14 mouse cellular contexts compared by ENCODE assay signal in genomic region chr12:77216511-77217192, GRCm38 (mm10). TPM values are rescaled to one million over a fixed set of nuclear protein-coding genes. Genes with fewer than 3 reads are reported as not detected.
DNase-seq lines count a peak whose midpoint lies in the region; ATAC-seq and TF ChIP-seq lines count a peak whose summit lies in the region.
"Had no signal": no experiment of that assay in that cellular context is flagged by ENCODE, and none has a peak within 500 bp of the region (broad histone marks: within the 10 kb centered on the region; RNA-seq: fewer than 3 reads in every experiment).

No protein-coding gene starts in this region.

- TF ChIP-seq CTCF in heart, adult 2 months (IDR thresholded peaks at IDR 0.05): no peak
- no peak for TF ChIP-seq CTCF in CH12.LX (conservative IDR thresholded peaks at IDR 0.05 in 1 of 2, IDR thresholded peaks at IDR 0.05 in 1 of 2; ENCODE audit: low read depth in 2 of 2, low read length in 2 of 2)

- H3K79me2 ChIP-seq in heart, adult 2 months (replicated peaks; ENCODE audit: control insufficient read depth, insufficient read depth, low read length): no peaks in the 10 kb centered on the region
- no peaks in the 10 kb centered on the region for H3K79me2 ChIP-seq in CH12.LX (replicated peaks; ENCODE audit: control insufficient read depth, extremely low read depth, insufficient read depth, poor library complexity, severe bottlenecking)

- in situ Hi-C loops in CH12.LX (cut with MboI; ENCODE audit: low pct_ligation_motif_present, low pct_unique_long_range_greater_than_20kb, low sequenced_read_pairs): no loop called here

- ATAC-seq in heart, embryonic 13.5 days (ENCODE audit: extremely low read depth, insufficient number of reproducible peaks, low FRiP score, low TSS enrichment): no peak
- ATAC-seq in monocyte, adult 5-6 weeks (replicated peaks; ENCODE audit: insufficient number of reproducible peaks, low FRiP score, low TSS enrichment, poor library complexity, severe bottlenecking): no peak
- ATAC-seq: intestine, embryonic 15.5 days had no signal

- TF ChIP-seq EP300 in heart, adult 2 months (IDR thresholded peaks at IDR 0.05; ENCODE audit: insufficient read depth, low read depth, low read length): no peak
- no peak for TF ChIP-seq EP300 in CH12.LX (IDR thresholded peaks at IDR 0.05; ENCODE audit: low read length)

- no peaks in the 10 kb centered on the region for H3K27me3 ChIP-seq in heart, embryonic 13.5 days (replicated peaks)
- H3K27me3 ChIP-seq in heart, adult 2 months (ENCODE audit: control insufficient read depth, insufficient read depth, low read length): no peaks in the 10 kb centered on the region
- no peaks in the 10 kb centered on the region for H3K27me3 ChIP-seq in CH12.LX (replicated peaks)
- H3K27me3 ChIP-seq: embryonic facial prominence, embryonic 12.5 days; intestine, embryonic 15.5 days; neural tube, embryonic 15.5 days had no signal

- H3K4me2 ChIP-seq in heart, embryonic 13.5 days: peak overlapping the region; percentile 59
- peak overlapping the region; percentile 83 for H3K4me2 ChIP-seq in CH12.LX (ENCODE audit: insufficient read depth, low read depth, poor library complexity, severe bottlenecking)
- H3K4me2 ChIP-seq: embryonic facial prominence, embryonic 12.5 days; intestine, embryonic 15.5 days; neural tube, embryonic 15.5 days had no signal

- no peak for TF ChIP-seq POLR2A in heart, adult 2 months (IDR thresholded peaks at IDR 0.05; ENCODE audit: insufficient read depth, low read depth, low read length)
- no peak for TF ChIP-seq POLR2A in CH12.LX (IDR thresholded peaks at IDR 0.05; ENCODE audit: low read depth, low read length)

- 37% methylated on average over 11 of the region's 11 CpGs for WGBS in heart, embryonic 13.5 days
- WGBS in heart, adult 2 months: 26% methylated on average over 11 of the region's 11 CpGs

- H3K4me1 ChIP-seq in heart, embryonic 13.5 days: peaks cover 8% of the 10 kb centered on the region
- no peaks in the 10 kb centered on the region; the same call in 1 of the 2 replicates for H3K4me1 ChIP-seq in heart, adult 2 months (ENCODE audit: control insufficient read depth, insufficient read depth, low read length)
- no peaks in the 10 kb centered on the region for H3K4me1 ChIP-seq in CH12.LX (ENCODE audit: control insufficient read depth in 1 of 2, insufficient read depth in 2 of 2)
- H3K4me1 ChIP-seq: embryonic facial prominence, embryonic 12.5 days; intestine, embryonic 15.5 days; neural tube, embryonic 15.5 days had no signal

- TF ChIP-seq RAD21 in CH12.LX (IDR thresholded peaks at IDR 0.05; ENCODE audit: low read depth, low read length): no peak

- H3K9me3 ChIP-seq in heart, embryonic 13.5 days: no peaks in the 10 kb centered on the region
- H3K9me3 ChIP-seq in CH12.LX (replicated peaks; ENCODE audit: low read length): no peaks in the 10 kb centered on the region
- H3K9me3 ChIP-seq: embryonic facial prominence, embryonic 12.5 days; intestine, embryonic 15.5 days; neural tube, embryonic 15.5 days had no signal

- DNase-seq in heart, adult 2 months: no peak
- DNase-seq in CH12.LX (ENCODE audit: extremely low read depth): no peak
- DNase-seq in c-Kit-positive CD71-positive TER-119-positive erythroid progenitor cells, embryonic 14.5 days (ENCODE audit: low spot score): peak; percentile 40
- DNase-seq in lung, postnatal 14 days: peak; percentile 7
- DNase-seq in T-cell, adult 2 months (ENCODE audit: low spot score): no peak
- DNase-seq in kidney, postnatal 14 days: no peak
- DNase-seq: cerebellum, adult 18-20 months; thymus, postnatal 36 days had no signal

- no peaks in the 10 kb centered on the region for H3K36me3 ChIP-seq in heart, embryonic 13.5 days
- no peaks in the 10 kb centered on the region for H3K36me3 ChIP-seq in heart, adult 2 months (ENCODE audit: control insufficient read depth, insufficient read depth, low read length)
- no peaks in the 10 kb centered on the region for H3K36me3 ChIP-seq in CH12.LX (replicated peaks in 1 of 2; ENCODE audit: control insufficient read depth in 1 of 2, insufficient read depth in 1 of 2, low read length in 1 of 2)
- H3K36me3 ChIP-seq: embryonic facial prominence, embryonic 12.5 days; intestine, embryonic 15.5 days; neural tube, embryonic 15.5 days had no signal

- dilution Hi-C loops in CH12.LX (cut with MboI; ENCODE audit: extremely low pct_ligation_motif_present, extremely low pct_unique_long_range_greater_than_20kb, low sequenced_read_pairs): no loop called here

- intact Hi-C loops in heart, adult 2 months (cut with DNase I): no loop called here

- H3K4me3 ChIP-seq in heart, embryonic 13.5 days: peak overlapping the region; percentile 24; the same call in 1 of the 2 replicates
- H3K4me3 ChIP-seq in heart, adult 2 months: no peak overlapping the region
- H3K4me3 ChIP-seq in CH12.LX (replicated peaks in 1 of 3; ENCODE audit: low read depth in 2 of 3, low read length in 2 of 3, poor library complexity in 1 of 3): no peak overlapping the region
- H3K4me3 ChIP-seq: embryonic facial prominence, embryonic 12.5 days; intestine, embryonic 15.5 days; neural tube, embryonic 15.5 days had no signal

- H3K9ac ChIP-seq in heart, embryonic 13.5 days: no peak overlapping the region
- no peak overlapping the region for H3K9ac ChIP-seq in heart, adult 2 months (ENCODE audit: low read depth, low read length)
- H3K9ac ChIP-seq in CH12.LX (ENCODE audit: insufficient read depth, low read depth): no peak overlapping the region
- H3K9ac ChIP-seq: embryonic facial prominence, embryonic 12.5 days; intestine, embryonic 15.5 days; neural tube, embryonic 15.5 days had no signal

- no peak overlapping the region for H3K27ac ChIP-seq in heart, embryonic 13.5 days (replicated peaks)
- H3K27ac ChIP-seq in heart, adult 2 months: no peak overlapping the region
- no peak overlapping the region for H3K27ac ChIP-seq in CH12.LX (ENCODE audit: insufficient read depth, low read depth)
- H3K27ac ChIP-seq: embryonic facial prominence, embryonic 12.5 days; intestine, embryonic 15.5 days; macrophage; neural tube, embryonic 15.5 days had no signal

TF ChIP-seq in CH12.LX, 34 proteins besides CTCF, POLR2A, EP300 and RAD21:
- TF ChIP-seq USF1 (IDR thresholded peaks at IDR 0.05; ENCODE audit: low read depth, low read length): peak; percentile 70
- peak; percentile 77 for TF ChIP-seq USF2 (conservative IDR thresholded peaks at IDR 0.05; ENCODE audit: low read depth, low read length)
- TF ChIP-seq ZC3H11A (IDR thresholded peaks at IDR 0.05; ENCODE audit: low read depth, low read length): no peak
- peak; percentile 78 for TF ChIP-seq BHLHE40 (IDR thresholded peaks at IDR 0.05; ENCODE audit: low read depth, low read length)
- TF ChIP-seq RCOR1 (conservative IDR thresholded peaks at IDR 0.05; ENCODE audit: low read depth, low read length): no peak
- TF ChIP-seq MAX (IDR thresholded peaks at IDR 0.05; ENCODE audit: low read length): peak; percentile 47; the same call in 1 of the 2 replicates

RNA-seq across cellular contexts. Expression of gene Fut8, which starts 21.3 kb away (rescaled TPM):
- 13.5 and 16.6 TPM in 2 replicates for polyA plus RNA-seq in heart, embryonic 13.5 days (2015; fragmentation: Nextera tagmentation; extraction: Ambion mirVana)
- total RNA-seq in heart, adult 2 months (2021): 10 to 100 TPM; 14.3 to 18.8 TPM
- 7.3 and 8.6 TPM in 2 replicates for polyA plus RNA-seq in heart, adult 2 months (2012; rRNA removed)
- total RNA-seq in CH12.LX (2012; rRNA removed) (40.2 and 60.6 TPM in 2 replicates), CH12.LX (2014; rRNA removed) (124 TPM in 2 replicates)
- polyA plus RNA-seq in CH12.LX (2012; ENCODE audit: insufficient read length, low read depth): 75.4 and 86.0 TPM in 2 replicates
- total RNA-seq in monocyte, adult 5-6 weeks (2017): 41.2 to 45.0 TPM (median 43.4 TPM) in 3 replicates

Comparison
In these comparisons a context has a peak if more than half of its experiments do, and no peak if none do; other contexts are left out.
1. DNase-seq: peak in c-Kit-positive CD71-positive TER-119-positive erythroid progenitor cells, embryonic 14.5 days (single experiment) and lung, postnatal 14 days (single experiment); none in heart, adult 2 months (0 of 2), CH12.LX (single experiment), T-cell, adult 2 months (single experiment) and kidney, postnatal 14 days (single experiment).